Mouse (Mus musculus) spleen, adult 2 months (tissue): ENCODE measurements around the gene Igf2bp2.

Experiments used
- CTCF ChIP-seq: fragments of 200-500 bp; IDR thresholded peaks from 2 replicates; pipeline ENCODE4 v1.5.1; 2011; ENCODE audit warnings: mild to moderate bottlenecking, inconsistent platforms; ENCODE audit not compliant: insufficient read depth, insufficient read length, insufficient replicate concordance; ENCODE audit errors: extremely low read depth
- POLR2A ChIP-seq: fragments of 200-500 bp; IDR thresholded peaks from 2 replicates; pipeline ENCODE4 v1.6.1; 2011; ENCODE audit warnings: low read depth, low read length, inconsistent platforms

DNA sequence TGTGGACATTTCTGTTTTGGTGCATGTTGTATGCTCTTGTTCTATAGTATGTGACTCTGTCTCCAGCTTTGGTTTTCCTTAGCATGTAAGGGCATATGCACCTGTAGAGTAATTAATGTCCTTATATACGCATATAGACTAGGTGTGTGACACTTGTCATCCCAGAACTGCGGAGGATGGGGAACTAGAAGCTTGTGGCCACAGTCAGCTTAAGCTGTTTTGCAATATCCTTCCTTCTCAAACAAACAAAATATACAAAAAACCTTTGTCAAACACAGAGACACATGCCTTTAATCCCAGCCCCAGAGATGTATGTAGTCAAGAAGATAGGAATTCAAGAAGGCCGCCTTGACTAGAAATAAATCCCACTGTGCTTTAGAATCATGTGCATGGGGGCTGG, 117.2 kb downstream of the Igf2bp2 start:
- no peak for TF ChIP-seq POLR2A
- no peak for TF ChIP-seq CTCF
